Mouse (Mus musculus): ENCODE results near the gene Faap100. TPM values are rescaled to one million over a fixed set of nuclear protein-coding genes. Genes with fewer than 3 reads are reported as not detected.

Faap100 gene
- polyA plus RNA-seq (2012; rRNA removed) = 64.7 and 65.7 TPM in 2 replicates

DNA sequence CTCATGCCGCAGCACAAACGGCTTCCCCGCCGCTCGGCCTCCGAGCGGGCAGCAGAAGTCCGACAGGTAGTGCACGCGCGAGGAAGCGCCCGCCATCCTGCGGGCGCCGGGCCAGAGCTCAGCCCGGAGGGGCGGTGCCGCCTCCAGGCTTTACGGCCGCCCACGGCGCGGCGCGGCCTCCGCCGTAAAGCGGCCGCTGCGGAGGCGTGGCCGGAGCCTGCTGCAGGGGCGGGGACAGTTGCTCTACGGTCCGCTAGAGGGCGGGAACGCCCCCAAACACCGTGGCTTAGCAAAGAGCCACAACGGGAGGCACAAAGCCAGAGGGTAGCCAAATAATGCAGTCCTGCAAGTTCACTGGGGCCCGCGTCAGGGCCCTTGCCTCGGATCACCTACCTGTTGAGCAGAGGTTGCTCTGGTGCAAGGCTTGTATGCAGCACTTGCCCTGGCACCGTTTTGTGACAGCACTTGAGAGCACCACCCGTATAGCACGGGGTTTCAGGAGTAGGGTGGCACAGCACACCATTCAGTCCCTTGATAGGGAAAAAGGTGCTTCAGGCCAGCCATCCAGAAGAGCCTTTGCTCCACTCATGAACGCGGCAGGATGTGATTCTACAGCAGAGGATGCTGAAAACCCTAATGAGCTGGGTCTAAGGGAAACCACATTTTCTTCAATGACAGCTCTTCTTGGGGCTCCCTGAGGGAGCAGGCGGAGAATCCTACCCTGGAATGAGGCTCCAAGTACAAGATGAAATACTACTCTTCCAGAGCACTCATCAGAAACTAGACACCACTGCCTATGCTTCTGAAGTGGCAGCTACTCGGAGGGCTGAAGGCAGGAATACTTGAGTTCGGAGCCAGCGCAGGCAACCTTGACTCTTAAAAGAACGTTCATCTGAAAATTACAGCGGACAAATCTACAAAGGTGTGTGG is at the start of gene Faap100:
TSS of gene Faap100 (minus strand) at position 154 of the 930 bp plus-strand sequence.

DNA sequence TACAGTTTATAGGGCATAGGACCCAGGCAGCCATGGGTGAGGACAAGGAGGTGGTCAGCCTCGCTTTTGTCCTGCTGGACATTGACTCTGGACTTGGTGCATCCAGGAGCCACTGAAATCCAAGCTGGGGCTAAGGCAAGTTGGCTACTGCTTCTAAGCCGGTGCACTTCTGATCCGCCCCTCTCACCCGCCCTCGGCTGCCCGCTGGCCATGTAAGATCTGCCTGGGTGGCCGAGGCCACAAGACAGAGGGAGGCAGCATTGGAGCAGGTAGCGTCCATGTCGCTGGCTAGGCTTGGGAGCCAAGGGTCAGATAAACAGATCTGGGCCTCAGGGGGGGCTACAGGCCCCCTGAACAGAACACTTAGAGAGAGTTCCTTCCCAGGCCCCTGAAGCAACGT is 17.3 kb downstream of the Faap100 start, which contains the start of gene Fscn2:
TSS of gene Fscn2 (plus strand) at position 240 of the 400 bp plus-strand sequence.

DNA sequence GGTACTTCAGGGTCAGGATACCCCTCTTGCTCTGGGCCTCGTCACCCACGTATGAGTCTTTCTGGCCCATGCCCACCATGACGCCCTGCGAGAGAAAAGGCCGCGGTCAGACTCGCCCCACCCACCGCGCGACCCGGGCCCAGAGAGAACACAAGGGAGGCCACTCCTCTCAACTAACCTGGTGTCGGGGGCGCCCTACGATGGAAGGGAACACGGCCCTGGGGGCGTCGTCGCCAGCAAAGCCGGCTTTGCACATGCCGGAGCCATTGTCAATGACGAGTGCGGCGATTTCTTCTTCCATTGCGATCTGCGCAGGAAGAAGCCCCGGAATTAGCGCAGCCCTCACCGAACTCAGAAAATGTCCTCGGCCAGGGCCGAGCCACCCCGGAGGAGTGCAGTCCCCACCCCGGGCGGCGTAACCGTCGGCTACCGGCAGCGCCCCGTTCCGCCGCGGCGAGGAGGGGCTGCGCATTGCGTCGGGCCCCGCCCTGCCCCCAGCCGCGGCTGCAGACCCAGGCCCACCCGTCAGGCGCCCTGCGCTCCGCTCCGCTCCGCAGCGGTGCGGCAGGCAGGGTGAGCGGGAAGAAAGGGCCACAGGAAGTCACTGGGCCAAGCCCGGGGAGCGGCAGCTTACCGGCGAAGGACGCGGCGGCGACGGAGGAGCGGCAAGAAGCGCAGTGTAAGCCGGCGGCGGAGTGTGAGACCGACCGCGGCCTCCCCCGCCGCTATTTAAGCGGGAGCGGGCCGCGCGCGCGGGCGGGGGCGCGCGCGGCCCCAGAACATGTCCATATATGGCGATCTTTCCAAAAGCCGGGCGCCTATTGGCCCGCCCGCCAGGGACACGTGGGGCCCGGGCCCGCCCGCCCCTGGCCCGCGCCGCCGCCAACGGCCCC is 30.5 kb downstream of the Faap100 start, which contains the start of gene Actg1:
TSS of gene Actg1 (minus strand) at position 752 of the 893 bp plus-strand sequence.

Other genes with a start within 250 kb of the Faap100 start
- 97.5 and 115 TPM in 2 replicates for gene Slc38a10, start 227.4 kb downstream of the Faap100 start, polyA plus RNA-seq (2012; rRNA removed)
- gene Bahcc1, start 145.8 kb downstream of the Faap100 start, polyA plus RNA-seq (2012; rRNA removed) = 9.8 and 10.0 TPM in 2 replicates
- gene Actg1, start 30.2 kb downstream of the Faap100 start, polyA plus RNA-seq (2012; rRNA removed) = 1,314 and 1,733 TPM in 2 replicates
- 0.16 TPM in 1 of 2 replicates, not detected in the other for gene Fscn2, start 17.2 kb downstream of the Faap100 start, polyA plus RNA-seq (2012; rRNA removed)
- gene Nploc4, start 58.9 kb upstream of the Faap100 start, polyA plus RNA-seq (2012; rRNA removed) = 62.4 and 84.3 TPM in 2 replicates
- gene Tspan10, start 63.9 kb upstream of the Faap100 start, polyA plus RNA-seq (2012; rRNA removed) = 0.19 and 0.41 TPM in 2 replicates
- 0.55 and 0.56 TPM in 2 replicates for gene Pde6g, start 74.7 kb upstream of the Faap100 start, polyA plus RNA-seq (2012; rRNA removed)
- 25.9 and 35.8 TPM in 2 replicates for gene Oxld1, start 79.3 kb upstream of the Faap100 start, polyA plus RNA-seq (2012; rRNA removed)
- gene Ccdc137, start 79.4 kb upstream of the Faap100 start, polyA plus RNA-seq (2012; rRNA removed) = 9.6 and 10.4 TPM in 2 replicates
- 23.7 and 24.4 TPM in 2 replicates for gene Arl16, start 88.8 kb upstream of the Faap100 start, polyA plus RNA-seq (2012; rRNA removed)
- 196 and 363 TPM in 2 replicates for gene Mrpl12, start 105.8 kb upstream of the Faap100 start, polyA plus RNA-seq (2012; rRNA removed)
- 357 and 440 TPM in 2 replicates for gene Slc25a10, start 113.1 kb upstream of the Faap100 start, polyA plus RNA-seq (2012; rRNA removed)
- 0.35 and 0.95 TPM in 2 replicates for gene Gcgr, start 151.9 kb upstream of the Faap100 start, polyA plus RNA-seq (2012; rRNA removed)
- 51.3 and 59.4 TPM in 2 replicates for gene Mcrip1, start 171.0 kb upstream of the Faap100 start, polyA plus RNA-seq (2012; rRNA removed)
- 0.22 TPM in 1 of 2 replicates, not detected in the other for gene Ppp1r27, start 172.4 kb upstream of the Faap100 start, polyA plus RNA-seq (2012; rRNA removed)
- 238 and 254 TPM in 2 replicates for gene P4hb, start 194.5 kb upstream of the Faap100 start, polyA plus RNA-seq (2012; rRNA removed)
- gene Arhgdia, start 202.9 kb upstream of the Faap100 start, polyA plus RNA-seq (2012; rRNA removed) = 643 and 823 TPM in 2 replicates
- 25.4 and 31.6 TPM in 2 replicates for gene Alyref, start 219.6 kb upstream of the Faap100 start, polyA plus RNA-seq (2012; rRNA removed)
- 119 and 133 TPM in 2 replicates for gene Anapc11, start 219.7 kb upstream of the Faap100 start, polyA plus RNA-seq (2012; rRNA removed)
- gene Npb, start 229.7 kb upstream of the Faap100 start, polyA plus RNA-seq (2012; rRNA removed) = 5.5 and 6.3 TPM in 2 replicates
- 325 and 389 TPM in 2 replicates for gene Pcyt2, start 239.2 kb upstream of the Faap100 start, polyA plus RNA-seq (2012; rRNA removed)
- 109 and 125 TPM in 2 replicates for gene Sirt7, start 246.5 kb upstream of the Faap100 start, polyA plus RNA-seq (2012; rRNA removed)